Mouse (Mus musculus) liver, embryonic 15.5 days (tissue): Measurements from ENCODE around the gene Tmem255a. TPM values are rescaled to one million over a fixed set of nuclear protein-coding genes. Genes with fewer than 3 reads are reported as not detected.
A peak's percentile ranks its signal among the peaks of the same experiment; 100 is the strongest.

ENCODE experiments used
- ATAC-seq: fragments of 200-750 bp; cut with Nextera tagmentation; 2 replicates; pipeline ENCODE4 v1.8.0; 2017; ENCODE audit warnings: moderate number of reproducible peaks, mild to moderate bottlenecking, moderate library complexity; ENCODE audit not compliant: insufficient read depth
- H3K27ac ChIP-seq: fragments of 300-500 bp; sonication (generic); replicated peaks from 2 replicates; pipeline ENCODE4 v1.5.1; 2015; ENCODE audit warnings: mild to moderate bottlenecking, inconsistent platforms
- H3K27me3 ChIP-seq: fragments of 300-500 bp; sonication (generic); 2 replicates; pipeline ENCODE4 v1.6.1; 2015; ENCODE audit warnings: mild to moderate bottlenecking, inconsistent platforms
- H3K36me3 ChIP-seq: fragments of 300-500 bp; sonication (generic); replicated peaks from 2 replicates; pipeline ENCODE4 v1.6.1; 2015; ENCODE audit warnings: moderate library complexity, mild to moderate bottlenecking, inconsistent platforms
- H3K4me1 ChIP-seq: fragments of 300-500 bp; sonication (generic); replicated peaks from 2 replicates; pipeline ENCODE4 v1.6.1; 2015; ENCODE audit warnings: inconsistent platforms
- H3K4me2 ChIP-seq: fragments of 300-500 bp; sonication (generic); 2 replicates; pipeline ENCODE4 v1.6.1; 2015; ENCODE audit warnings: moderate library complexity, mild to moderate bottlenecking, inconsistent platforms
- H3K4me3 ChIP-seq: fragments of 300-500 bp; sonication (generic); replicated peaks from 2 replicates; pipeline ENCODE4 v1.5.1; 2015; ENCODE audit warnings: mild to moderate bottlenecking, inconsistent platforms
- H3K9ac ChIP-seq: fragments of 300-500 bp; sonication (generic); 2 replicates; pipeline ENCODE4 v1.6.1; 2015; ENCODE audit warnings: moderate library complexity, mild to moderate bottlenecking, inconsistent platforms
- H3K9me3 ChIP-seq: fragments of 300-500 bp; sonication (generic); replicated peaks from 2 replicates; pipeline ENCODE4 v1.6.1; 2016; ENCODE audit warnings: inconsistent platforms
- whole genome bisulfite sequencing: fragments of 180-500 bp; shearing (Covaris S2); methylation state at CpG from one replicate; pipeline ENCODE4 v1.1.7; 2015; ENCODE audit warnings: mixed read lengths; ENCODE audit not compliant: insufficient replicate concordance; 5-methylcytosine and 5-hydroxymethylcytosine counted together
- polyA plus RNA-seq: library from polyadenylated mRNA; unstranded; fragments of >200 nt; fragmentation: Nextera tagmentation; extraction: Ambion mirVana; gene quantifications from 2 replicates; pipeline ENCODE4 v1.2.1, GENCODE M21; 2015

The Tmem255a gene
- polyA plus RNA-seq = 1.8 TPM in 2 replicates

GRCm38 (mm10) chrX:38251851-38252571 lies at the start of gene Tmem255a:
Gene Tmem255a (minus strand): TSS chrX:38252439.
- Histone ChIP-seq H3K4me3 (peak within 1 kb of the TSS; percentile 17; the same call in 1 of the 2 replicates), H3K9me3 (no peaks in the 10 kb centered on the region), H3K36me3 (no peaks in the 10 kb centered on the region), H3K9ac (no peak within 1 kb of the TSS), H3K4me2 (peak within 1 kb of the TSS; percentile 53), H3K27ac (no peak within 1 kb of the TSS), H3K27me3 (peaks cover 44% of the 10 kb centered on the region), H3K4me1 (no peaks in the 10 kb centered on the region)
- no peak for ATAC-seq
- WGBS = 18% methylated on average over 24 of the region's 27 CpGs

GRCm38 (mm10) chrX:38259610-38260009 lies 7.4 kb upstream of the Tmem255a start:
- WGBS = 38% methylated on average over 2 of the region's 2 CpGs
- no peak overlapping the region for H3K4me3 ChIP-seq
- H3K4me2 ChIP-seq = no peak overlapping the region
- ATAC-seq = no peak
- H3K27me3 ChIP-seq = no peaks in the 10 kb centered on the region
- no peaks in the 10 kb centered on the region for H3K4me1 ChIP-seq
- no peaks in the 10 kb centered on the region for H3K36me3 ChIP-seq
- H3K27ac ChIP-seq = no peak overlapping the region
- no peaks in the 10 kb centered on the region for H3K9me3 ChIP-seq
- no peak overlapping the region for H3K9ac ChIP-seq

- H3K9ac ChIP-seq = no peak overlapping the region
- no peaks in the 10 kb centered on the region for H3K4me1 ChIP-seq
- H3K27ac ChIP-seq = no peak overlapping the region
- peaks cover 44% of the 10 kb centered on the region for H3K27me3 ChIP-seq
- WGBS = 11% methylated on average over 17 of the region's 18 CpGs
- H3K36me3 ChIP-seq = no peaks in the 10 kb centered on the region
- 0 out of 2 replicates have a peak overlapping the region, but pooled peaks have one; percentile 15 for H3K4me3 ChIP-seq
- H3K9me3 ChIP-seq = no peaks in the 10 kb centered on the region
- peak overlapping the region; percentile 53 for H3K4me2 ChIP-seq
- ATAC-seq = no peak
These were observed 1.8 kb downstream of the Tmem255a start for GRCm38 (mm10) chrX:38250352-38250950.

- 18% methylated on average over 16 of the region's 16 CpGs for WGBS
- Histone ChIP-seq H3K4me1 (no peaks in the 10 kb centered on the region), H3K9me3 (no peaks in the 10 kb centered on the region), H3K4me3 (no peak overlapping the region), H3K27me3 (peaks cover 44% of the 10 kb centered on the region), H3K9ac (no peak overlapping the region), H3K27ac (no peak overlapping the region), H3K36me3 (no peaks in the 10 kb centered on the region), H3K4me2 (no peak overlapping the region)
- ATAC-seq = no peak
These were observed 2.4 kb downstream of the Tmem255a start for GRCm38 (mm10) chrX:38249640-38250351.

DNA sequence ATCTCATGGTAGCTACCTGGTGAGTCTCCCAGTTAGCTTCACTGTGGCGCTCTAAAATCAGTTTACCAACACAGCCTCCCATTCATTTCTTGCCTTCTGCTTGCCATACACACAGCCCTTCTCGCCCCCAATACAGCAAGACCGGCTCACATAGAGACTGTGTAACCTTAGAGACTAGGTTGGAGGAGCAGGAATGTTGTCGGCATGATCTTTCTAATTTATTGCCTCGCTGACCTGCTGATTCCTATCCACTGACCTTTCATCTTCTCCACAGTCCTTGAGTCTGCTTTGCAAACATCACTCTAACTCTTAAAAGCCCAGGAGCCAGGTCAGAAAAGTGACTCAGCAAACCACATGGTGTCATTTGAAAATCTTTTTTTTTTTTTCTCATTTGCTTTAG lies 4.6 kb downstream of the Tmem255a start:
- Histone ChIP-seq H3K4me2 (no peak overlapping the region), H3K9me3 (no peaks in the 10 kb centered on the region), H3K4me3 (no peak overlapping the region), H3K36me3 (no peaks in the 10 kb centered on the region), H3K27me3 (peaks cover 34% of the 10 kb centered on the region), H3K9ac (no peak overlapping the region), H3K27ac (no peak overlapping the region), H3K4me1 (no peaks in the 10 kb centered on the region)
- no peak for ATAC-seq
- WGBS = 33% methylated on average over 5 of the region's 5 CpGs

GRCm38 (mm10) chrX:38247108-38247507 lies 5.1 kb downstream of the Tmem255a start:
- no peak for ATAC-seq
- no peaks in the 10 kb centered on the region for H3K36me3 ChIP-seq
- H3K4me2 ChIP-seq = no peak overlapping the region
- no peaks in the 10 kb centered on the region for H3K9me3 ChIP-seq
- H3K4me3 ChIP-seq = no peak overlapping the region
- H3K27me3 ChIP-seq = peaks cover 29% of the 10 kb centered on the region
- H3K27ac ChIP-seq = no peak overlapping the region
- H3K4me1 ChIP-seq = no peaks in the 10 kb centered on the region
- WGBS = 20% methylated on average over 6 of the region's 6 CpGs
- H3K9ac ChIP-seq = no peak overlapping the region

DNA sequence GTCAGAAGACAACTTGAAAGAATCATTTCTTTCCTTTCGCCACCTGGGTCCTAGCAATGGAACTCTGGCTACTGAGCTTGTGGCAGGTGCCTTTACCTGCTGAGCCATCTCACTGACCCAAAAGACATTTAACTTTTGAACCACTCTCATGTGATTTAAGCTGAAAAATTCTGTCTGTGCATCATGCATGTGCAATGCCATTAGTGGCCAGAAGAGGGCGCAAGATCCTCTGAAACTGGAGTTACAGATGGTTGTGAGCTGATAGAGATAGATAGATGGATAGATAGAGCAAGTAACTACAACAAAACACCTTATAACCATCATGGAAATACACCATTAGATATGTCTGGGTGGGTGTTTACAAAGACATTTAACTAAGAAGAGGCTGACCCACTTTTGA lies 14.5 kb downstream of the Tmem255a start:
- Histone ChIP-seq H3K27me3 (no peaks in the 10 kb centered on the region), H3K4me3 (no peak overlapping the region), H3K4me1 (no peaks in the 10 kb centered on the region), H3K9ac (no peak overlapping the region), H3K36me3 (no peaks in the 10 kb centered on the region), H3K4me2 (no peak overlapping the region), H3K9me3 (no peaks in the 10 kb centered on the region), H3K27ac (no peak overlapping the region)
- 26% methylated on average over 2 of the region's 2 CpGs for WGBS
- ATAC-seq = no peak

DNA sequence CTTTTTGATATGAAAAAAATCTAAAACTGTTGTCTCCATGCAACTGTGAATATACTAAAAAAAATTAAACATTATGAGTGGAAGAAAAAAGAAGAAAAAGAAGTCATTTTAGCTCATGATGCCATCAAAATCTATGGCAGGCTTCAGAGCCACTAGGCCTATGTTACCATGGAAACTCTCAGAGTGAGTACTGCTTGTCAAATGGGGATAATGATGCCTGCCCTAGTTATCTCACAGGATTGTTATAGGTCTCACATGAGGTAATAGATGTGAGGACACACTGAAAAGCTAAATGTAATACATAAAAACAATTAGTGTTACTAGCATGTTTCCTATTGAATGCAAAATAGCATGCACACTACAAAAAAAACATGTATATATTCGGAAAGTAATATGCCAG lies 22.4 kb downstream of the Tmem255a start:
- Histone ChIP-seq H3K27ac (no peak overlapping the region), H3K9me3 (no peaks in the 10 kb centered on the region), H3K36me3 (no peaks in the 10 kb centered on the region), H3K4me1 (no peaks in the 10 kb centered on the region), H3K4me3 (no peak overlapping the region), H3K4me2 (no peak overlapping the region), H3K9ac (no peak overlapping the region), H3K27me3 (no peaks in the 10 kb centered on the region)
- WGBS = 40% methylated on average over 1 of the region's 1 CpGs
- ATAC-seq = no peak

DNA sequence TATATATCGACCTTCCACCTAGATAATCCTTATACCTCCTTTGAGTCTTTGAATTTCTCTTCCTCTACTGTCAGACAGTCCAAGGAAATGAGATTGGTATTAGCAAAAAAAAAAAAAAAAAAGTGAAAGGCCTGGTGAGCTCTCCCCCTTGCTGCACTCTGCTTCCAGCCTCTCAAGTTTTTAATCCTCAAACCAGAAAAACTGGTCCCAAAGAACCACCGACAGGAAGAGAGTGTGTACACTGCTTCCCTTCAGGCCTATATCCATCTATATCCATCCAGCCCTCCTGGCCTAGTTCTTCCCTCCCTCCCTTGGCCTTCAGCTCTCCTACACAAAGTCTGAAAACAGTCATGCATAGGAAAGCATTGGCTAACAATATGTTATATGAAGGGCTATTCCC lies 29.5 kb downstream of the Tmem255a start:
- no peaks in the 10 kb centered on the region for H3K27me3 ChIP-seq
- no peaks in the 10 kb centered on the region for H3K36me3 ChIP-seq
- no peak overlapping the region for H3K4me2 ChIP-seq
- no peaks in the 10 kb centered on the region for H3K9me3 ChIP-seq
- WGBS = 67% methylated on average over 2 of the region's 2 CpGs
- no peak overlapping the region for H3K9ac ChIP-seq
- H3K27ac ChIP-seq = no peak overlapping the region
- H3K4me3 ChIP-seq = no peak overlapping the region
- no peak for ATAC-seq
- H3K4me1 ChIP-seq = no peaks in the 10 kb centered on the region

- Histone ChIP-seq H3K36me3 (no peaks in the 10 kb centered on the region), H3K9me3 (no peaks in the 10 kb centered on the region), H3K9ac (no peak overlapping the region), H3K4me3 (no peak overlapping the region), H3K27ac (no peak overlapping the region), H3K4me2 (no peak overlapping the region), H3K4me1 (no peaks in the 10 kb centered on the region), H3K27me3 (no peaks in the 10 kb centered on the region)
- no peak for ATAC-seq
- WGBS = 85% methylated on average over 2 of the region's 2 CpGs
These were observed 34.6 kb downstream of the Tmem255a start for GRCm38 (mm10) chrX:38217676-38217991.

DNA sequence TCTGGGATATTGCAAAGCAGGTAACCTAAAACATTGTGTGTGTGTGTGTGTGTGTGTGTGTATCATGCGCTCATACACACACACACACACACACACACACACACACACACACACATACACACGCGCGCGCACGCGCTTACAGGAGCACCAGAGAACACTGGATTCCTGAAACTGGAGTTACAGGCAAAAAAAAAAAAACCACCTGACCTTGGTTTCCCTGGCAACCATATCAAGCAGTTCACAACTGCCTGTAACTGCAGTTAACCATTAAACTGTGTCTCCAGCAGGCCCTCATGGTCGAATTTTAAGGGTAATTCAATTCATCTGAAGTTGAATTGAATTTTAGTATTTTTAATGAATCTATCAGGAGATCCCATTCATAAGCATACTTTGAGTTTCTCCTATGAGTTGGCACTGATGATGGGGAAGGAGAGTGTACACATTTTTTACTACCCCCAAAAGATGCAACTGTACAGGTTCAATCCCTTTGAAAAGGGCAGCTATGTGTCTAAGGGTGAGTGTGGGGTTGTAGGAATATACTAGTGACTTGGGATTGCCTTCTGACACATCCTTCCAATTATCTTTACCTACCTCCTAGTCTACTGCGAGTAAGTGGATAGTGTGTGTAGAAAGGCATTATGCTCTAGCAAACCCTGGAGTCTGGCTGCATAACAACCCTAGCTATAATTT lies 35.1 kb downstream of the Tmem255a start:
- Histone ChIP-seq H3K4me1 (no peaks in the 10 kb centered on the region), H3K36me3 (no peaks in the 10 kb centered on the region), H3K9me3 (no peaks in the 10 kb centered on the region), H3K27me3 (no peaks in the 10 kb centered on the region), H3K4me2 (no peak overlapping the region), H3K27ac (no peak overlapping the region), H3K4me3 (no peak overlapping the region), H3K9ac (no peak overlapping the region)
- WGBS = 59% methylated on average over 9 of the region's 9 CpGs
- ATAC-seq = no peak
